Mouse (Mus musculus) C2C12 (cell line): ENCODE measurements around the gene Gm21637.
"Not testable (repeated sequence)": the region's sequence is repeated elsewhere in the genome, so short reads cannot be mapped to it uniquely, and the experiment has no call there.

Experiments used
- CEBPB ChIP-seq: IDR thresholded peaks from one replicate; pipeline ENCODE4 v1.6.1; 2011; ENCODE audit warnings: low read depth, mild to moderate bottlenecking, control low read depth, moderate library complexity
- CTCF ChIP-seq: IDR thresholded peaks from one replicate; pipeline ENCODE4 v1.5.1; 2011; ENCODE audit not compliant: control insufficient read depth, insufficient read depth, insufficient read length
- FOSL1 ChIP-seq: IDR thresholded peaks from one replicate; pipeline ENCODE4 v1.8.0; 2011; ENCODE audit warnings: mild to moderate bottlenecking, low read length; ENCODE audit not compliant: poor library complexity, insufficient read depth, severe bottlenecking
- MAX ChIP-seq: IDR thresholded peaks from one replicate; pipeline ENCODE4 v1.6.1; 2011; ENCODE audit warnings: mild to moderate bottlenecking, control low read depth
- MYOD1 ChIP-seq: IDR thresholded peaks from one replicate; pipeline ENCODE4 v1.6.1; 2011; ENCODE audit warnings: low read depth; ENCODE audit not compliant: control insufficient read depth, insufficient read length
- MYOG ChIP-seq: IDR thresholded peaks from one replicate; pipeline ENCODE4 v1.6.1; 2011; ENCODE audit not compliant: control insufficient read depth, insufficient read length; ENCODE audit errors: extremely low read depth
- USF1 ChIP-seq: IDR thresholded peaks from one replicate; pipeline ENCODE4 v1.6.1; 2011; ENCODE audit warnings: low read depth, mild to moderate bottlenecking, control low read depth, moderate library complexity

- not testable (repeated sequence) for TF ChIP-seq CTCF, USF1, FOSL1, MYOG, MAX, CEBPB, MYOD1
These were observed at the start of gene Gm21637 for GRCm38 (mm10) chrX:31961744-31962143.
